ENCODE assay signal across 20 mouse cellular contexts in genomic region chr6:86876451-86876850, GRCm38 (mm10). TPM values are rescaled to one million over a fixed set of nuclear protein-coding genes. Genes with fewer than 3 reads are reported as not detected.
DNase-seq lines count a peak whose midpoint lies in the region; TF ChIP-seq lines count a peak whose summit lies in the region.
"Had no signal": no experiment of that assay in that cellular context is flagged by ENCODE, and none has a peak within 500 bp of the region (broad histone marks: within the 10 kb centered on the region; RNA-seq: fewer than 3 reads in every experiment).

No protein-coding gene starts in this region.

- WGBS in hindbrain, embryonic 10.5 days = 10% methylated on average over 1 of the region's 1 CpGs

- no peaks in the 10 kb centered on the region for H3K9me3 ChIP-seq in hindbrain, embryonic 10.5 days
- H3K9me3 ChIP-seq: embryonic facial prominence, embryonic 10.5 days; embryonic facial prominence, embryonic 12.5 days; forebrain, embryonic 13.5 days; forebrain, embryonic 15.5 days had no signal

- 0 out of 2 replicates have a peak overlapping the region, but pooled peaks have one; percentile 13 for H3K27ac ChIP-seq in gastrocnemius, adult 2 months
- H3K27ac ChIP-seq in layer of hippocampus, adult 2 months = peak overlapping the region; percentile 93; the same call in 1 of the 2 replicates
- H3K27ac ChIP-seq in hindbrain, embryonic 10.5 days = no peak overlapping the region
- H3K27ac ChIP-seq: embryonic facial prominence, embryonic 10.5 days; embryonic facial prominence, embryonic 12.5 days; forebrain, embryonic 13.5 days; forebrain, embryonic 15.5 days had no signal

- TF ChIP-seq CTCF in gastrocnemius, adult 2 months (IDR thresholded peaks at IDR 0.05) = no peak
- TF ChIP-seq CTCF in layer of hippocampus, adult 2 months (conservative IDR thresholded peaks at IDR 0.05) = no peak

- H3K27me3 ChIP-seq in hindbrain, embryonic 10.5 days (ENCODE audit: insufficient read depth, poor library complexity, severe bottlenecking) = no peaks in the 10 kb centered on the region
- H3K27me3 ChIP-seq: embryonic facial prominence, embryonic 12.5 days; forebrain, embryonic 13.5 days; forebrain, embryonic 15.5 days had no signal

- H3K4me1 ChIP-seq in hindbrain, embryonic 10.5 days (replicated peaks) = peaks cover 8% of the 10 kb centered on the region
- H3K4me1 ChIP-seq: embryonic facial prominence, embryonic 12.5 days; forebrain, embryonic 13.5 days had no signal

- no peak overlapping the region for H3K4me3 ChIP-seq in gastrocnemius, adult 2 months
- H3K4me3 ChIP-seq in layer of hippocampus, adult 2 months = no peak overlapping the region
- no peak overlapping the region for H3K4me3 ChIP-seq in hindbrain, embryonic 10.5 days
- H3K4me3 ChIP-seq: embryonic facial prominence, embryonic 10.5 days; embryonic facial prominence, embryonic 12.5 days; forebrain, embryonic 13.5 days; forebrain, embryonic 15.5 days had no signal

- H3K36me3 ChIP-seq in hindbrain, embryonic 10.5 days = peaks cover 11% of the 10 kb centered on the region
- H3K36me3 ChIP-seq: embryonic facial prominence, embryonic 12.5 days; forebrain, embryonic 15.5 days had no signal

- intact Hi-C loops in gastrocnemius, adult 2 months (cut with DNase I) = no loop called here
- intact Hi-C loops in gastrocnemius, postnatal 36 days (cut with DNase I) = no loop called here

- no peak for DNase-seq in gastrocnemius, adult 2 months
- DNase-seq in gastrocnemius, postnatal 36 days = no peak
- DNase-seq in layer of hippocampus, adult 2 months (ENCODE audit: low spot score in 2 of 2) = no peak
- DNase-seq in layer of hippocampus, adult 9-10 months (ENCODE audit: low spot score) = no peak
- peak; percentile 52 for DNase-seq in thymus, postnatal 0 days (ENCODE audit: low spot score)
- no peak for DNase-seq in thymus, postnatal 4 days
- peak; percentile 59 for DNase-seq in 416B (ENCODE audit: low read depth)
- no peak for DNase-seq in hindbrain, embryonic 10.5 days (ENCODE audit: low spot score)
- DNase-seq: adrenal gland, adult 8-10 months; adrenal gland, postnatal 14 days; adrenal gland, postnatal 36 days; cerebellum, adult 11-12 months; cerebellum, adult 2 months; cerebellum, adult 9-10 months; cerebellum, postnatal 10 days; cerebellum, postnatal 25 days had no signal

RNA-seq across cellular contexts. Expression of gene Aak1, which starts 27.1 kb away (rescaled TPM):
- 10 to 100 TPM; 32.0 to 44.5 TPM for total RNA-seq in gastrocnemius, adult 2 months (2021)
- 10 to 100 TPM; 26.9 to 29.6 TPM for total RNA-seq in gastrocnemius, postnatal 36 days (2021)
- total RNA-seq in layer of hippocampus, adult 2 months (2021) = 100 to 1,000 TPM; 445 to 462 TPM
- 13.6 and 19.0 TPM in 2 replicates for polyA plus RNA-seq in thymus, postnatal 0 days (2015; fragmentation: Nextera tagmentation; extraction: Ambion mirVana)
- 12.1 and 18.8 TPM in 2 replicates for polyA plus RNA-seq in hindbrain, embryonic 10.5 days (2016; fragmentation: Nextera tagmentation; extraction: Ambion mirVana)

Comparison
In these comparisons a context has a peak if more than half of its experiments do, and no peak if none do; other contexts are left out.
1. DNase-seq: peak in thymus, postnatal 0 days (single experiment) and 416B (single experiment); none in gastrocnemius, adult 2 months (single experiment), gastrocnemius, postnatal 36 days (0 of 2), layer of hippocampus, adult 2 months (0 of 2), layer of hippocampus, adult 9-10 months (single experiment), thymus, postnatal 4 days (single experiment) and hindbrain, embryonic 10.5 days (single experiment).
2. RNA of gene Aak1, which starts 27.1 kb away (total RNA-seq): 445 to 462 TPM in layer of hippocampus, adult 2 months; 32.0 to 44.5 TPM in gastrocnemius, adult 2 months and 26.9 to 29.6 TPM in gastrocnemius, postnatal 36 days; every median in the first group is over 4 times any median in the second.